Mouse (Mus musculus) midbrain, embryonic 14.5 days (tissue): ENCODE measurements around the gene Fto. TPM values are rescaled to one million over a fixed set of nuclear protein-coding genes. Genes with fewer than 3 reads are reported as not detected.
A peak's percentile ranks its signal among the peaks of the same experiment; 100 is the strongest.

Experiments
- ATAC-seq: fragments of 200-750 bp; cut with Nextera tagmentation; 2 replicates; pipeline ENCODE4 v1.8.0; 2017; ENCODE audit warnings: moderate number of reproducible peaks, moderate library complexity; ENCODE audit not compliant: low FRiP score, low TSS enrichment
- DNase-seq: peaks from one replicate; pipeline ENCODE4 v3.0.0-alpha.2; 2015
- H3K27ac ChIP-seq: fragments of 300-500 bp; sonication (generic); replicated peaks from 2 replicates; pipeline ENCODE4 v1.5.1; 2014; ENCODE audit warnings: mild to moderate bottlenecking, low read depth, low read length, moderate library complexity
- H3K27me3 ChIP-seq: fragments of 300-500 bp; sonication (generic); 2 replicates; pipeline ENCODE4 v1.6.1; 2014; ENCODE audit warnings: low read length, control low read depth, mixed read lengths; ENCODE audit not compliant: control insufficient read depth, insufficient read depth
- H3K36me3 ChIP-seq: fragments of 300-500 bp; sonication (generic); 2 replicates; pipeline ENCODE4 v1.6.1; 2014; ENCODE audit warnings: low read length, control low read depth; ENCODE audit not compliant: control insufficient read depth, insufficient read depth
- H3K4me1 ChIP-seq: fragments of 300-500 bp; sonication (generic); 2 replicates; pipeline ENCODE4 v1.6.1; 2014; ENCODE audit warnings: mild to moderate bottlenecking, antibody characterized with exemption, low read length, control low read depth; ENCODE audit not compliant: control insufficient read depth, insufficient read depth
- H3K4me2 ChIP-seq: fragments of 300-500 bp; sonication (generic); 2 replicates; pipeline ENCODE4 v1.6.1; 2014; ENCODE audit warnings: mild to moderate bottlenecking, low read length, moderate library complexity
- H3K4me3 ChIP-seq: fragments of 300-500 bp; sonication (generic); replicated peaks from 2 replicates; pipeline ENCODE4 v1.5.1; 2014; ENCODE audit warnings: low read depth, low read length
- H3K9ac ChIP-seq: fragments of 300-500 bp; sonication (generic); replicated peaks from 2 replicates; pipeline ENCODE4 v1.6.1; 2014; ENCODE audit warnings: mild to moderate bottlenecking, low read length, moderate library complexity
- H3K9me3 ChIP-seq: fragments of 300-500 bp; sonication (generic); 2 replicates; pipeline ENCODE4 v1.6.1; 2016; ENCODE audit warnings: low read length, control low read depth, mixed read lengths; ENCODE audit not compliant: control insufficient read depth
- WGBS: fragments of 180-500 bp; shearing (Covaris S2); extraction: QIAGEN DNeasy Blood & Tissue Kit; methylation state at CpG from one replicate; pipeline ENCODE4 v1.1.7; 2014; 5-methylcytosine and 5-hydroxymethylcytosine counted together
- polyA plus RNA-seq: library from polyadenylated mRNA; unstranded; fragments of >200 nt; fragmentation: Nextera tagmentation; extraction: Ambion mirVana; gene quantifications from 2 replicates; pipeline ENCODE4 v1.2.1, GENCODE M21; 2014

Gene Fto
- polyA plus RNA-seq, 1 experiment from 2014 or later: 161 TPM

GRCm38 (mm10) chr8:91477471-91477870 is 164.1 kb downstream of the Fto start:
- H3K9me3 ChIP-seq: no peaks in the 10 kb centered on the region
- ATAC-seq: no peak
- no peak for DNase-seq
- H3K36me3 ChIP-seq: peaks cover 16% of the 10 kb centered on the region; the same call in 1 of the 2 replicates
- no peak overlapping the region for H3K9ac ChIP-seq
- WGBS: 89% methylated on average over 10 of the region's 10 CpGs
- H3K27ac ChIP-seq: no peak overlapping the region
- H3K4me3 ChIP-seq: no peak overlapping the region
- H3K27me3 ChIP-seq: no peaks in the 10 kb centered on the region
- H3K4me2 ChIP-seq: no peak overlapping the region
- H3K4me1 ChIP-seq: no peaks in the 10 kb centered on the region

DNA sequence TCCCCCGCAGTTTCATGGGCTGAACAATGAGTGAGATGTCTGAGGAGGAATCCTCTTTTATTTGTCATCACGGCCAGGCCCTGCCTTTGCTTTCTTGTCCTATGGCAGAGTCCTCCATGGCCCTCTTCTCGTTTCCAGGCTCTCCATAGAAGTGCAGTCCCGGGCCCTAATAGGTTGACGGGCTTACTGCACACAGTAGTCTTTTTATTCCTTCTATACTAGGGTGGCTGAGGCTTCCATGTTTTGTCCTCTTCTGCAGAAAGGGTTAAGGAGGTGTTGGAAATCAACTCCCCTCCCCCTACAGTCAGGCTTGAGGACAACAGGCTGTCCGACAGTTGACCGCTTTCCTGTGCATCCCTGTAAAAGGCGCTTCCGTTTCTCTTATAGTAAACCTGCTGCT is 169.2 kb downstream of the Fto start:
- Histone ChIP-seq H3K9me3 (no peaks in the 10 kb centered on the region), H3K27me3 (no peaks in the 10 kb centered on the region), H3K4me1 (no peaks in the 10 kb centered on the region), H3K4me2 (no peak overlapping the region), H3K9ac (no peak overlapping the region), H3K27ac (no peak overlapping the region), H3K36me3 (no peaks in the 10 kb centered on the region), H3K4me3 (no peak overlapping the region)
- no peak for DNase-seq
- no peak for ATAC-seq
- WGBS: 43% methylated on average over 9 of the region's 9 CpGs

GRCm38 (mm10) chr8:91486394-91486793 is 173.1 kb downstream of the Fto start:
- Histone ChIP-seq H3K27ac (no peak overlapping the region), H3K4me2 (no peak overlapping the region), H3K9ac (no peak overlapping the region), H3K9me3 (no peaks in the 10 kb centered on the region), H3K4me3 (no peak overlapping the region), H3K27me3 (no peaks in the 10 kb centered on the region), H3K4me1 (peaks cover 15% of the 10 kb centered on the region; the same call in 1 of the 2 replicates), H3K36me3 (no peaks in the 10 kb centered on the region)
- WGBS: 85% methylated on average over 4 of the region's 4 CpGs
- ATAC-seq (no peak), DNase-seq (no peak)

GRCm38 (mm10) chr8:91487456-91487855 is 174.1 kb downstream of the Fto start:
- peaks cover 19% of the 10 kb centered on the region; the same call in 1 of the 2 replicates for H3K4me1 ChIP-seq
- 94% methylated on average over 2 of the region's 2 CpGs for whole genome bisulfite sequencing
- ATAC-seq (no peak), DNase-seq (no peak)
- no peak overlapping the region for H3K4me2 ChIP-seq
- H3K4me3 ChIP-seq: no peak overlapping the region
- no peak overlapping the region for H3K27ac ChIP-seq
- no peaks in the 10 kb centered on the region for H3K36me3 ChIP-seq
- H3K9ac ChIP-seq: no peak overlapping the region
- H3K27me3 ChIP-seq: no peaks in the 10 kb centered on the region
- no peaks in the 10 kb centered on the region for H3K9me3 ChIP-seq

- ATAC-seq (no peak), DNase-seq (peak; percentile 92)
- 43% methylated on average over 13 of the region's 13 CpGs for WGBS
- H3K4me2 ChIP-seq: no peak overlapping the region
- H3K4me3 ChIP-seq: no peak overlapping the region
- H3K9ac ChIP-seq: no peak overlapping the region
- no peak overlapping the region for H3K27ac ChIP-seq
- H3K27me3 ChIP-seq: 0 out of 2 replicates have a peak, but pooled peaks cover under 1% of the 10 kb centered on the region
- H3K4me1 ChIP-seq: peaks cover 19% of the 10 kb centered on the region; the same call in 1 of the 2 replicates
- no peaks in the 10 kb centered on the region for H3K36me3 ChIP-seq
- H3K9me3 ChIP-seq: no peaks in the 10 kb centered on the region
Observed at GRCm38 (mm10) chr8:91488086-91488783, 174.9 kb downstream of the Fto start.

GRCm38 (mm10) chr8:91488784-91489450 is 175.6 kb downstream of the Fto start:
- Histone ChIP-seq H3K9me3 (no peaks in the 10 kb centered on the region), H3K9ac (no peak overlapping the region), H3K27ac (no peak overlapping the region), H3K27me3 (0 out of 2 replicates have a peak, but pooled peaks cover 7% of the 10 kb centered on the region), H3K4me3 (no peak overlapping the region), H3K36me3 (no peaks in the 10 kb centered on the region), H3K4me2 (no peak overlapping the region), H3K4me1 (peaks cover 19% of the 10 kb centered on the region; the same call in 1 of the 2 replicates)
- DNase-seq: no peak
- WGBS: 27% methylated on average over 10 of the region's 10 CpGs
- no peak for ATAC-seq

- H3K27me3 ChIP-seq: 0 out of 2 replicates have a peak, but pooled peaks cover 7% of the 10 kb centered on the region
- ATAC-seq (no peak), DNase-seq (no peak)
- H3K4me1 ChIP-seq: peaks cover 19% of the 10 kb centered on the region; the same call in 1 of the 2 replicates
- no peaks in the 10 kb centered on the region for H3K9me3 ChIP-seq
- no peak overlapping the region for H3K9ac ChIP-seq
- 29% methylated on average over 5 of the region's 5 CpGs for WGBS
- no peaks in the 10 kb centered on the region for H3K36me3 ChIP-seq
- H3K27ac ChIP-seq: no peak overlapping the region
- no peak overlapping the region for H3K4me3 ChIP-seq
- no peak overlapping the region for H3K4me2 ChIP-seq
Observed at GRCm38 (mm10) chr8:91490065-91490464, 176.7 kb downstream of the Fto start.

DNA sequence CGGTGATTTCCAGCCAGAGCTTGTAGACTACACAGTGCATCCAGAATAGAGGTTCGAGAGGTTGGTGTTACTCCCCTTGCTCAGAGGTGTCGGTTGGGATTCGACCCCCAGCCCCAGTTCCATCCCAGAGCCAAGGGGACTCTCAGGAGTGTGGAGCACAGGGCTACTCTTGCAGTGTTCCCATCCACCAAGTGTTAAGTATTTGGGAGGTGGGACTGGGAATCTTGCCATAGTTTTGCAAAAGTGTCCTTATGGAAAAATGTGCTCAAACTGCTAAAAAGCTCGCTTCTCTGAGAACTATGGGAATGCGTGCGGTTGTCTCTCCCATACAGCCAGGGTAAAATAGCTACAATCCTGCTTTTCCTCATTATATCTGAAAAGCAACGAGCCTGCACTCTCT is 180.0 kb downstream of the Fto start:
- peaks cover 32% of the 10 kb centered on the region for H3K4me1 ChIP-seq

More for the DNA sequence above, 180.0 kb downstream of the Fto start:
- Histone ChIP-seq H3K4me2 (no peak overlapping the region), H3K36me3 (no peaks in the 10 kb centered on the region), H3K4me3 (no peak overlapping the region), H3K27me3 (0 out of 2 replicates have a peak, but pooled peaks cover 7% of the 10 kb centered on the region), H3K9me3 (no peaks in the 10 kb centered on the region), H3K27ac (no peak overlapping the region), H3K9ac (no peak overlapping the region)
- ATAC-seq (no peak), DNase-seq (no peak)
- 88% methylated on average over 8 of the region's 8 CpGs for WGBS
